Mouse (Mus musculus): ENCODE measurements around the gene Limk2. TPM values are rescaled to one million over a fixed set of nuclear protein-coding genes. Genes with fewer than 3 reads are reported as not detected.

Limk2 gene
- polyA plus RNA-seq, 1 experiment from 2014 or later, result 63.8 TPM

DNA sequence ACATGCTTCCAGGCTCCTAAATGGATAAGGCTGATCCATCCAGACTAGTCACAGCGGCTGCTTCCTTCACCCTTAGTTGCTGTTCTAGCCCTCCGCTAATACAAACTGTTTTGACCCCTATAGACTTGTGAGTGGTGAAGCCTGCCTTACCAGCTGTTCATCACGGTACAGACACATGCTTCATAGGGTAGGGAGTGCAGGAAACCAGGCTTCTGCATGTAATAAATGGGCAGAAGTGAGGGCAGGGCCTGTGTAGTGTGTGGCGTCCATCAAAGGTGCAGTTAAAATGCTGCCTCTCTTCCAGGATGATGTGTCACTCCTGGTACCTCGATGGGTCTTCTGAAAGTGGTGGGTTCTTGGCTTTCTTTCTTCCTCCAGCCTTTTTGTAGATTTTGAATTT, 71.0 kb downstream of the Limk2 start:
- no peak for ATAC-seq (ENCODE audit: low read depth)
- Histone ChIP-seq H3K4me3 (ENCODE audit: low read depth, low read length) (no peak overlapping the region), H3K4me1 (ENCODE audit: control insufficient read depth, insufficient read depth, low read length) (peaks cover 15% of the 10 kb centered on the region; the same call in 1 of the 2 replicates), H3K4me2 (ENCODE audit: low read depth, low read length) (no peak overlapping the region), H3K9me3 (ENCODE audit: control insufficient read depth, low read length) (no peaks in the 10 kb centered on the region), H3K9ac (ENCODE audit: low read depth, low read length) (peak overlapping the region; percentile 14; the same call in 1 of the 2 replicates), H3K27ac (replicated peaks; ENCODE audit: low read depth, low read length) (peak overlapping the region; percentile 59), H3K36me3 (ENCODE audit: control insufficient read depth, insufficient read depth, low read length) (peaks cover 27% of the 10 kb centered on the region; the same call in 1 of the 2 replicates), H3K27me3 (replicated peaks; ENCODE audit: control insufficient read depth, insufficient read depth, low read length) (no peaks in the 10 kb centered on the region)
- WGBS, result 57% methylated on average over 5 of the region's 5 CpGs
- DNase-seq (ENCODE audit: low spot score), result no peak

DNA sequence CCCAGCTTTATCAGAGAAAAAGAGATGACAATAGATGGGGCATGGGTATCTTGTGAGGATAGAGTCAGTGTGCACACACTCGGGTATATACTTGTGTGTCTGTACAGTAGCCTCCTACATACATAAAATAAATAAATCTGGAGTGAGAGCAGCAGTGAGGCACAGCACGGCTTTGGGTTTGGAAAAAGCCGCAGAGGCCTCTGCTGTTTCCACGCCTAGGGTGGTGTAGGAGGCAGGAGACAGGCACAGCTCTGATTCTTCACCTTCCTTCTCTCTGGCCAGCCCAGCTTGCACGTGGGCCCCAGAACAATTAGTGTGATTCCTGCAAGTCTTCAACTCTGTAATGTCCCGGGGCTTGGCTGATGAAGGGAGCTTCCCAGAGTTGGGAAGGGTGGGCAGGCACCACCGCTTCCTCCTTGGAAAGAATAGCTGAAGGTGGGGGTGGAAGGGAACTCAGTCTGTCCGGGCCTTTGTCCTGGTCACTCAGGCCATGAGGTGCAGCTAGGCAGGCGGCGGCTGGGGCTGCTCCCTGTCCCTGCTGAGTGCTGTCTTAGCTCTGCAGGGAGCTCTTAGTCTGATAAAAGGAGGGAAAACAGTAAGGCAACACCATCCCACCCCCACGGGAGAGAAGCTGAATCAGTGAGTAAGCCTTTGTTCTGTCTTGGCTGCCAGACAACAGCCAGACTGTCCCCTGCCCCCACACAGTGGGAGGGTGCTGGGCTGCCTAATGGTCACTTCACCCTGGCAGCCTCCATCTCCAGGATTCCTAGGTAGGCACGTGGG, 71.6 kb downstream of the Limk2 start:
- Histone ChIP-seq H3K27ac (replicated peaks; ENCODE audit: low read depth, low read length) (peak overlapping the region; percentile 59), H3K4me3 (ENCODE audit: low read depth, low read length) (no peak overlapping the region), H3K4me2 (ENCODE audit: low read depth, low read length) (no peak overlapping the region), H3K9ac (ENCODE audit: low read depth, low read length) (peak overlapping the region; percentile 14; the same call in 1 of the 2 replicates), H3K27me3 (replicated peaks; ENCODE audit: control insufficient read depth, insufficient read depth, low read length) (no peaks in the 10 kb centered on the region), H3K9me3 (ENCODE audit: control insufficient read depth, low read length) (no peaks in the 10 kb centered on the region), H3K36me3 (ENCODE audit: control insufficient read depth, insufficient read depth, low read length) (peaks cover 23% of the 10 kb centered on the region; the same call in 1 of the 2 replicates), H3K4me1 (ENCODE audit: control insufficient read depth, insufficient read depth, low read length) (peaks cover 18% of the 10 kb centered on the region)
- ATAC-seq (ENCODE audit: low read depth) (peak; percentile 65), DNase-seq (ENCODE audit: low spot score) (peak; percentile 71)
- 18% methylated on average over 12 of the region's 12 CpGs for WGBS

DNA sequence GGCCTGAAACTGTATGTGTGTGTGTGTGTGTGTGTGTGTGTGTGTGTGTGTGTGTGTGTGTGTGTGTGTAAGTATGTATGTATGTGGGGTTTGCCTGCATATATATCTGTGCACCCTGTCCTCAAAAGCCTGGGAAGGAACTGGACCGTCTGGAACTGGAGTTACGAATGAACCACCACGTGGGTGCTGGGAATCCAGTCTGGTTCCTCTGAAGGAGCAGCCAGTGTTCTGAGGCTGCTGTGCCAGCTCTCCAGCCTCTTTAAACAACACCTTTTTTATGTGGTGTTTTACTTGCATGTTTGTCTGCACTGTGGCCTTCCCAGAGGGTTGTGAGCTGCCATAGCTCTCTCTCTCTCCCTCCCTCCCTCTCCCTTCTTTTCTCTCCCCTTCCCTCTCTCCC, 72.4 kb downstream of the Limk2 start:
- ATAC-seq (ENCODE audit: low read depth), result no peak
- H3K36me3 ChIP-seq (ENCODE audit: control insufficient read depth, insufficient read depth, low read length), result peaks cover 17% of the 10 kb centered on the region; the same call in 1 of the 2 replicates
- peaks cover 24% of the 10 kb centered on the region for H3K4me1 ChIP-seq (ENCODE audit: control insufficient read depth, insufficient read depth, low read length)
- no peak for DNase-seq (ENCODE audit: low spot score)
- H3K9me3 ChIP-seq (ENCODE audit: control insufficient read depth, low read length), result no peaks in the 10 kb centered on the region
- no peak overlapping the region for H3K4me2 ChIP-seq (ENCODE audit: low read depth, low read length)
- H3K9ac ChIP-seq (ENCODE audit: low read depth, low read length), result no peak overlapping the region
- H3K27me3 ChIP-seq (replicated peaks; ENCODE audit: control insufficient read depth, insufficient read depth, low read length), result no peaks in the 10 kb centered on the region
- 54% methylated on average over 3 of the region's 3 CpGs for WGBS
- H3K4me3 ChIP-seq (ENCODE audit: low read depth, low read length), result no peak overlapping the region
- H3K27ac ChIP-seq (replicated peaks; ENCODE audit: low read depth, low read length), result no peak overlapping the region

DNA sequence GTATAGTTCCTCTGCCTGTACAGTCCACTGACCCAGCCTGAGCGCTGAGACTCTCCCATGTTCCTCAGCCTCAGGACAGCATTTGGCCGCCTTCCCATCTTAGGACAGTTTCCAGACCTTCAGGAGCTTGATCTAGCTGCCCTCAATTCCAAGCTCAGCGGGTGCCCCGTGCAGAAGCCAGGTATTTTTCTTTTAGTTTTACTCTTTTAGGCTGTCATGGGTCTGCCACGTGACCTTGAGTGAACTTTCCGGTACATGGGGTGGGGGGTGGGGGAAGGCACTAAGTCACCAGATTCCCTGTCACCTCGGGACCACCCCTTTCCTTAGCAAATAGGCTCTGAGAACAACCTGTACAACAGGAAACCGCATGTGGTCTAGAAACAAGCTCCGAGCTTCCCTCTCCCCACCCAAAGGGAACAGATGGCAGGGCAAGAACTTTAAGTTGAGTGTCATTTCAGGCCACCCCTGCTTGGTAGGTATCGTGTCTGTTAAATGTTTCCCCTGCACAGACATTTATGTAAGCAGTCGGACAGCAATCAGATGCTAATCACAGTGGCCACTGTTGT, 73.3 kb downstream of the Limk2 start:
- peak; percentile 44 for DNase-seq (ENCODE audit: low spot score)
- peaks cover 27% of the 10 kb centered on the region for H3K4me1 ChIP-seq (ENCODE audit: control insufficient read depth, insufficient read depth, low read length)
- no peak overlapping the region for H3K27ac ChIP-seq (replicated peaks; ENCODE audit: low read depth, low read length)
- no peaks in the 10 kb centered on the region for H3K27me3 ChIP-seq (replicated peaks; ENCODE audit: control insufficient read depth, insufficient read depth, low read length)
- ATAC-seq (ENCODE audit: low read depth), result no peak
- H3K36me3 ChIP-seq (ENCODE audit: control insufficient read depth, insufficient read depth, low read length), result peaks cover 10% of the 10 kb centered on the region; the same call in 1 of the 2 replicates
- H3K9ac ChIP-seq (ENCODE audit: low read depth, low read length), result no peak overlapping the region
- WGBS, result 35% methylated on average over 11 of the region's 11 CpGs
- no peak overlapping the region for H3K4me2 ChIP-seq (ENCODE audit: low read depth, low read length)
- no peak overlapping the region for H3K4me3 ChIP-seq (ENCODE audit: low read depth, low read length)
- no peaks in the 10 kb centered on the region for H3K9me3 ChIP-seq (ENCODE audit: control insufficient read depth, low read length)

DNA sequence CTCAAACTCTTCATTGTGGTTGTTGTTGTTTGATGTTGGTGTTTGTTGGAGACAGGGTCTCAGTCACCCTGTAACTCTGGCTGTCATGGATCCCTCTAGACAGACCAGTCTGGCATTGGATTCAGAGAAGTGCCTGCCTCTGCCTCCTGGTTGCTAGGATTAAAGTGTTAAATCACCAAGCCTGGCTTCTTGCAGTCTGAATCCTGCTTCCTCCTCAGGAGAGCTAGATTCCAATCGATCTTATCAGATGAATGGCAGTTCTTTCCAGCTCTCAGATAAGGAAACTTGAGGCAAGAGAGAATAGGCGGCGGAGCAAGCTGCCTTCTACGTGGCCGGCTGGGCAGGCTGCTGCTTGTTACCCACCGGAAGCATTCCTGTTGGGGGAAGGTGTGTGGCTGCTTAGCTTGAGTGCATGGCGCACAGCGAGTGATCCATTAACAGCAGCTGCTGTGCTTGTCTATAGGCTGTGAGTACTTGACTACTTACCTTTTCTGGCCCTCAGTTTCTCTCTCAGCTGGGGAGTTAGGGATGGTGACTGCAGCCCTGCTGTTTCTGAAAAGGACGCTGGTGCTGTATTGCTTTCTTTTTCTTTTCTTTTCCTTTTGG, 74.2 kb downstream of the Limk2 start:
- H3K4me2 ChIP-seq (ENCODE audit: low read depth, low read length), result no peak overlapping the region
- no peak overlapping the region for H3K4me3 ChIP-seq (ENCODE audit: low read depth, low read length)
- WGBS, result 43% methylated on average over 9 of the region's 9 CpGs
- H3K27me3 ChIP-seq (replicated peaks; ENCODE audit: control insufficient read depth, insufficient read depth, low read length), result no peaks in the 10 kb centered on the region
- H3K27ac ChIP-seq (replicated peaks; ENCODE audit: low read depth, low read length), result no peak overlapping the region
- peaks cover 32% of the 10 kb centered on the region for H3K4me1 ChIP-seq (ENCODE audit: control insufficient read depth, insufficient read depth, low read length)
- no peak overlapping the region for H3K9ac ChIP-seq (ENCODE audit: low read depth, low read length)
- DNase-seq (ENCODE audit: low spot score) (peak; percentile 65), ATAC-seq (ENCODE audit: low read depth) (no peak)
- peaks cover 10% of the 10 kb centered on the region; the same call in 1 of the 2 replicates for H3K36me3 ChIP-seq (ENCODE audit: control insufficient read depth, insufficient read depth, low read length)
- H3K9me3 ChIP-seq (ENCODE audit: control insufficient read depth, low read length), result no peaks in the 10 kb centered on the region

DNA sequence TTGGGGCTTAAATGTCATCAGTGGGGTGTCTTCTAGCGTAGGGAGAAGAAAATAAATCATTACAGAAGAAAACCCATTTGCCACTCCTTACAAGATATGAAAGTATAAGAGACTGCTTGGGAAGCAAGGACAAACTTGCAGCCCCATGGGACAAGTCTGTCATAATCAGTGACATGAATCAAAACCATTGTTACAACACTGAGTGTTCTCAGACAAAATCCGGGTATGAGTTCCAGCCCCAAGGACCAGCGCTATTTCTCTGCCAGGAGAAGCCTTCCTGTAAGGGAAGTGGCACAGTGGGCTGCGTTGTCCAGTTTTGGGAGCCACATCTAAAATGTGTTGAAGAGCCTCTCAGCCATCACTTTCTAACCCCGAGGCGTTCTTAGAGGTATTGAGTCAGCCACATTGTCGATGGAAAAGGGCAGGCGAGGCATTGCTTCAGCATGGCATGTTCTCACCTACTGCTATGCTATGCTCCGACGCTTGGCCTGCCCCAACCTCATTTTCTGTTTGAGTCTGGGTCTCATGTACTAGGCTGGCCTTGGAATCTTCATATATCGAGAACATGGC, 74.8 kb downstream of the Limk2 start:
- ATAC-seq (ENCODE audit: low read depth), result no peak
- no peak overlapping the region for H3K4me2 ChIP-seq (ENCODE audit: low read depth, low read length)
- no peak overlapping the region for H3K4me3 ChIP-seq (ENCODE audit: low read depth, low read length)
- 87% methylated on average over 11 of the region's 11 CpGs for WGBS
- H3K27me3 ChIP-seq (replicated peaks; ENCODE audit: control insufficient read depth, insufficient read depth, low read length), result no peaks in the 10 kb centered on the region
- peaks cover 10% of the 10 kb centered on the region; the same call in 1 of the 2 replicates for H3K36me3 ChIP-seq (ENCODE audit: control insufficient read depth, insufficient read depth, low read length)
- H3K9me3 ChIP-seq (ENCODE audit: control insufficient read depth, low read length), result no peaks in the 10 kb centered on the region
- H3K27ac ChIP-seq (replicated peaks; ENCODE audit: low read depth, low read length), result no peak overlapping the region
- peaks cover 32% of the 10 kb centered on the region for H3K4me1 ChIP-seq (ENCODE audit: control insufficient read depth, insufficient read depth, low read length)
- H3K9ac ChIP-seq (ENCODE audit: low read depth, low read length), result no peak overlapping the region
- no peak for DNase-seq (ENCODE audit: low spot score)

DNA sequence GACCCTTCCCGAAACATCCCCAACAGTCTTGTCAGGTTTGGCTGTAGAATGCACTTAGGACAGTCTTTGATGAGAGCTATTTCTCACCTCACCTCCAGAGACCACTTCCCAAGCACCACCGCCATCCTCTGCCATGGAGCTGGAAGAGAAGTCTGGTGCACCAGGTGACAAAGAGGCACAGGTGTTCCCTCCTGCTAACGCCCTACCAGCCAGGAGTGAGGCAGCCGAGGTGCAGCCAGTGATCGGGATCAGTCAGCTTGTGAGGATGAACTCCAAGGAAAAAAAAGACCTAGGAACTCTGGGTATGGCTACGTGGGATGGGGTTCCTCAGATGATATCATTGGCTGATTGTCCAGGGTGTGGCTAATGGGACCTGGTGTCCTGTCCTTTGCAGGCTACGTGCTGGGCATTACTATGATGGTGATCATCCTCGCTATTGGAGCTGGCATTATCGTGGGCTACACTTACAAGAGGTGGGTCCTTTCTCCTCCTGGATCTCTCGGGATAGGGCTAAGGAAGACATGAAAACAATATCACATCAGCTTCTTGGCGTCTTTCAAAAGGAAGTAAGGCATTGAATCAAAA, 75.8 kb downstream of the Limk2 start:
- Histone ChIP-seq H3K4me1 (ENCODE audit: control insufficient read depth, insufficient read depth, low read length) (peaks cover 32% of the 10 kb centered on the region), H3K4me3 (ENCODE audit: low read depth, low read length) (no peak overlapping the region)
- no peak for ATAC-seq (ENCODE audit: low read depth)

More for the DNA sequence above, 75.8 kb downstream of the Limk2 start:
- DNase-seq (ENCODE audit: low spot score), result no peak
- WGBS, result 88% methylated on average over 11 of the region's 11 CpGs
- Histone ChIP-seq H3K9ac (ENCODE audit: low read depth, low read length) (no peak overlapping the region), H3K27me3 (replicated peaks; ENCODE audit: control insufficient read depth, insufficient read depth, low read length) (no peaks in the 10 kb centered on the region), H3K36me3 (ENCODE audit: control insufficient read depth, insufficient read depth, low read length) (peaks cover 10% of the 10 kb centered on the region; the same call in 1 of the 2 replicates), H3K4me2 (ENCODE audit: low read depth, low read length) (no peak overlapping the region), H3K9me3 (ENCODE audit: control insufficient read depth, low read length) (no peaks in the 10 kb centered on the region), H3K27ac (replicated peaks; ENCODE audit: low read depth, low read length) (no peak overlapping the region)
